Mouse (Mus musculus) MEL (cell line): ENCODE measurements around the gene Fkbp14. TPM values are rescaled to one million over a fixed set of nuclear protein-coding genes. Genes with fewer than 3 reads are reported as not detected.

Experiments
- DNase-seq: peaks from one replicate; pipeline ENCODE4 v3.0.0; 2011; ENCODE audit warnings: low read depth, low spot score
- H3K27ac ChIP-seq: 2 replicates; pipeline ENCODE4 v1.5.1; 2012; ENCODE audit warnings: low read depth, mild to moderate bottlenecking, control low read depth, low read length, moderate library complexity; ENCODE audit not compliant: control insufficient read depth
- H3K27me3 ChIP-seq, 2 experiments: fragments of 150-350 bp in 1 of 2; sonication (generic) in 1 of 2; 2 replicates each; pipeline ENCODE4 v1.6.1; 2012; ENCODE audit warnings: low read length in 2 of 2, mild to moderate bottlenecking in 2 of 2, improper control_type of control experiment in 1 of 2, moderate library complexity in 1 of 2; ENCODE audit not compliant: insufficient read depth in 2 of 2, control insufficient read depth in 1 of 2
- H3K36me3 ChIP-seq, 2 experiments: 2 replicates each; pipeline ENCODE4 v1.6.1; 2012 to 2014; ENCODE audit warnings: low read length in 2 of 2, improper control_type of control experiment in 1 of 2, inconsistent platforms in 1 of 2, mild to moderate bottlenecking in 1 of 2; ENCODE audit not compliant: insufficient read depth in 2 of 2, control insufficient read depth in 1 of 2
- H3K4me1 ChIP-seq, 2 experiments: fragments of 150-350 bp in 1 of 2; sonication (generic) in 1 of 2; 2 replicates each; pipeline ENCODE4 v1.6.1; 2012; ENCODE audit warnings: low read length in 2 of 2, improper control_type of control experiment in 1 of 2, mild to moderate bottlenecking in 1 of 2; ENCODE audit not compliant: insufficient read depth in 2 of 2, control insufficient read depth in 1 of 2
- H3K4me3 ChIP-seq, 2 experiments: fragments of 150-350 bp in 1 of 2; sonication (generic) in 1 of 2; 2 replicates each; pipeline ENCODE4 v1.5.1; 2012; ENCODE audit warnings: low read depth in 2 of 2, low read length in 2 of 2, mild to moderate bottlenecking in 2 of 2, moderate library complexity in 2 of 2, control low read depth in 1 of 2, improper control_type of control experiment in 1 of 2; ENCODE audit not compliant: control insufficient read depth in 1 of 2, insufficient read depth in 1 of 2
- H3K79me2 ChIP-seq: 2 replicates; pipeline ENCODE4 v1.6.1; 2012; ENCODE audit warnings: mild to moderate bottlenecking, low read length, moderate library complexity; ENCODE audit not compliant: control insufficient read depth, poor library complexity, insufficient read depth
- H3K9ac ChIP-seq: 2 replicates; pipeline ENCODE4 v1.6.1; 2012; ENCODE audit warnings: low read depth, mild to moderate bottlenecking, control low read depth, low read length, moderate library complexity; ENCODE audit not compliant: control insufficient read depth, poor library complexity, severe bottlenecking
- H3K9me3 ChIP-seq: fragments of 150-350 bp; sonication (generic); replicated peaks from 2 replicates; pipeline ENCODE4 v1.6.1; 2012; ENCODE audit warnings: mild to moderate bottlenecking, low read length, improper control_type of control experiment, moderate library complexity; ENCODE audit not compliant: insufficient read depth
- BHLHE40 ChIP-seq: IDR thresholded peaks from 2 replicates; pipeline ENCODE4 v1.6.1; 2012; ENCODE audit warnings: low read depth, mild to moderate bottlenecking, inconsistent platforms, low read length, improper control_type of control experiment, borderline replicate concordance
- CHD2 ChIP-seq: IDR thresholded peaks from 2 replicates; pipeline ENCODE4 v1.6.1; 2011; ENCODE audit warnings: low read length, improper control_type of control experiment
- CTCF ChIP-seq, 3 experiments: IDR thresholded peaks in 2 of 3; conservative IDR thresholded peaks in 1 of 3; 2 replicates each; pipeline ENCODE4 v1.5.1; 2011 to 2012; ENCODE audit warnings: low read length in 3 of 3, low read depth in 2 of 3, mild to moderate bottlenecking in 2 of 3, improper control_type of control experiment in 1 of 3, inconsistent platforms in 1 of 3, mixed read lengths in 1 of 3, moderate library complexity in 1 of 3; ENCODE audit not compliant: control insufficient read depth in 1 of 3, insufficient read depth in 1 of 3, poor library complexity in 1 of 3, severe bottlenecking in 1 of 3
- ELF1 ChIP-seq: IDR thresholded peaks from 2 replicates; pipeline ENCODE4 v1.6.1; 2014; ENCODE audit warnings: low read depth, mild to moderate bottlenecking, inconsistent platforms, low read length, improper control_type of control experiment, moderate library complexity
- ETS1 ChIP-seq: IDR thresholded peaks from 2 replicates; pipeline ENCODE4 v1.6.1; 2012; ENCODE audit warnings: low read depth, mild to moderate bottlenecking, inconsistent platforms, low read length, improper control_type of control experiment, moderate library complexity
- HCFC1 ChIP-seq: IDR thresholded peaks from 2 replicates; pipeline ENCODE4 v1.6.1; 2012; ENCODE audit warnings: low read depth, mild to moderate bottlenecking, inconsistent platforms, low read length, improper control_type of control experiment, moderate library complexity
- JUND ChIP-seq: IDR thresholded peaks from 2 replicates; pipeline ENCODE4 v1.6.1; 2011; ENCODE audit warnings: low read depth, mild to moderate bottlenecking, improper control_type of control experiment, low read length
- KAT2A ChIP-seq: conservative IDR thresholded peaks from 2 replicates; pipeline ENCODE4 v1.6.1; 2012; ENCODE audit warnings: low read depth, low read length, improper control_type of control experiment, inconsistent platforms
- MAX ChIP-seq: IDR thresholded peaks from 2 replicates; pipeline ENCODE4 v1.6.1; 2011; ENCODE audit warnings: low read length, improper control_type of control experiment
- MEF2A ChIP-seq: IDR thresholded peaks from 2 replicates; pipeline ENCODE4 v1.6.1; 2014; ENCODE audit warnings: low read depth, mild to moderate bottlenecking, inconsistent platforms, low read length, improper control_type of control experiment; ENCODE audit not compliant: poor library complexity, insufficient replicate concordance, severe bottlenecking; ENCODE audit errors: extremely low read depth
- MYB ChIP-seq: IDR thresholded peaks from 2 replicates; pipeline ENCODE4 v1.6.1; 2011; ENCODE audit warnings: mild to moderate bottlenecking, low read depth, low read length, improper control_type of control experiment
- MYC ChIP-seq: IDR thresholded peaks from 2 replicates; pipeline ENCODE4 v1.6.1; 2011; ENCODE audit warnings: low read depth, mild to moderate bottlenecking, low read length, improper control_type of control experiment, moderate library complexity
- NELFE ChIP-seq: IDR thresholded peaks from 2 replicates; pipeline ENCODE4 v1.6.1; 2011; ENCODE audit warnings: low read depth, low read length, improper control_type of control experiment
- POLR2A ChIP-seq, 2 experiments: IDR thresholded peaks; 2 replicates each; pipeline ENCODE4 v1.6.1; 2011 to 2012; ENCODE audit warnings: low read length in 2 of 2, mild to moderate bottlenecking in 2 of 2, control low read depth in 1 of 2, improper control_type of control experiment in 1 of 2, low read depth in 1 of 2, moderate library complexity in 1 of 2; ENCODE audit not compliant: control insufficient read depth in 1 of 2, insufficient read depth in 1 of 2, poor library complexity in 1 of 2
- POLR2AphosphoS5 ChIP-seq: IDR thresholded peaks from 2 replicates; pipeline ENCODE4 v1.6.1; 2012; ENCODE audit warnings: low read depth, borderline replicate concordance, mild to moderate bottlenecking, inconsistent platforms, low read length, moderate library complexity, mixed read lengths
- RAD21 ChIP-seq: IDR thresholded peaks from 2 replicates; pipeline ENCODE4 v1.6.1; 2011; ENCODE audit warnings: mild to moderate bottlenecking, low read depth, low read length, improper control_type of control experiment
- RCOR1 ChIP-seq: IDR thresholded peaks from 2 replicates; pipeline ENCODE4 v1.6.1; 2012; ENCODE audit warnings: low read depth, mild to moderate bottlenecking, inconsistent platforms, low read length, improper control_type of control experiment
- SMC3 ChIP-seq: IDR thresholded peaks from 2 replicates; pipeline ENCODE4 v1.6.1; 2011; ENCODE audit warnings: low read depth, low read length, improper control_type of control experiment
- TAL1 ChIP-seq: IDR thresholded peaks from 2 replicates; pipeline ENCODE4 v1.6.1; 2012; ENCODE audit warnings: mild to moderate bottlenecking, inconsistent platforms, low read length, moderate library complexity, mixed read lengths
- TBP ChIP-seq: IDR thresholded peaks from 2 replicates; pipeline ENCODE4 v1.8.0; 2011; ENCODE audit warnings: low read depth, low read length, improper control_type of control experiment
- TCF12 ChIP-seq: IDR thresholded peaks from 2 replicates; pipeline ENCODE4 v1.6.1; 2014; ENCODE audit warnings: low read depth, mild to moderate bottlenecking, inconsistent platforms, low read length, improper control_type of control experiment, moderate library complexity
- UBTF ChIP-seq: IDR thresholded peaks from 2 replicates; pipeline ENCODE4 v1.6.1; 2012; ENCODE audit warnings: low read depth, mild to moderate bottlenecking, inconsistent platforms, low read length, improper control_type of control experiment, moderate library complexity, borderline replicate concordance; ENCODE audit not compliant: insufficient read depth
- USF1 ChIP-seq: IDR thresholded peaks from 2 replicates; pipeline ENCODE4 v1.6.1; 2014; ENCODE audit warnings: low read depth, mild to moderate bottlenecking, inconsistent platforms, low read length, improper control_type of control experiment, moderate library complexity
- ZC3H11A ChIP-seq: IDR thresholded peaks from 2 replicates; pipeline ENCODE4 v1.6.1; 2012; ENCODE audit warnings: low read depth, mild to moderate bottlenecking, inconsistent platforms, low read length, improper control_type of control experiment
- ZKSCAN1 ChIP-seq: IDR thresholded peaks from 2 replicates; pipeline ENCODE4 v1.6.1; 2012; ENCODE audit warnings: low read depth, mild to moderate bottlenecking, inconsistent platforms, low read length, improper control_type of control experiment, moderate library complexity
- ZMIZ1 ChIP-seq: IDR thresholded peaks from 2 replicates; pipeline ENCODE4 v1.6.1; 2012; ENCODE audit warnings: low read depth, mild to moderate bottlenecking, inconsistent platforms, low read length, improper control_type of control experiment, moderate library complexity
- ZNF384 ChIP-seq: IDR thresholded peaks from 2 replicates; pipeline ENCODE4 v1.6.1; 2012; ENCODE audit warnings: low read depth, mild to moderate bottlenecking, inconsistent platforms, low read length, improper control_type of control experiment
- polyA plus RNA-seq, 2 experiments: library from polyadenylated mRNA; stranded (reverse) in 1 of 2; unstranded in 1 of 2; fragments of >175 nt in 1 of 2; fragments of >200 nt in 1 of 2; gene quantifications; 2 replicates each; pipeline versions ENCODE4 v1.2.1 to v1.2.4; 2012; ENCODE audit warnings: low replicate concordance in 2 of 2, low read depth in 1 of 2; ENCODE audit not compliant: insufficient read length in 2 of 2, insufficient read depth in 1 of 2, missing spikeins in 1 of 2
- total RNA-seq: library from RNA; depleted of rRNA; stranded (reverse); fragments of 300-350 nt; gene quantifications from 2 replicates; pipeline ENCODE4 v1.2.3, GENCODE M21; 2012

Fkbp14 gene
- total and polyA plus RNA-seq, 3 experiments = 1.5 to 1.8 TPM; not detected in 1

GRCm38 (mm10) chr6:54595330-54595878 is 1.7 kb downstream of the Fkbp14 start:
- peaks cover 0 to 6% of the 10 kb centered on the region in 2 experiments; a peak in 2 of 4 replicates for H3K36me3 ChIP-seq
- H3K9me3 ChIP-seq = no peaks in the 10 kb centered on the region
- H3K4me3 ChIP-seq = peak overlapping the region; percentile 64 to 70
- DNase-seq = peak; percentile 45
- H3K79me2 ChIP-seq = peaks cover 6% of the 10 kb centered on the region; the same call in 1 of the 2 replicates
- TF ChIP-seq UBTF (0 out of 2 replicates have a peak, but pooled peaks have one; percentile 39), USF1 (no peak), MYC (0 out of 2 replicates have a peak, but pooled peaks have one; percentile 3), MYB (no peak), POLR2A (IDR thresholded peaks at IDR 0.05; ENCODE audit: control insufficient read depth in 1 of 2, insufficient read depth in 1 of 2, low read depth in 1 of 2, low read length in 2 of 2, poor library complexity in 1 of 2) (peak in 1 of 2 experiments; percentile 42; a peak in 1 of 4 replicates)
- H3K27ac ChIP-seq = no peak overlapping the region
- no peaks in the 10 kb centered on the region for H3K27me3 ChIP-seq
- peak overlapping the region; percentile 85 for H3K9ac ChIP-seq
- peaks cover 0 to 8% of the 10 kb centered on the region in 2 experiments; a peak in 2 of 4 replicates for H3K4me1 ChIP-seq

GRCm38 (mm10) chr6:54594469-54595329 is 2.4 kb downstream of the Fkbp14 start, which contains the start of gene Plekha8:
TSS of gene Plekha8 (plus strand) at chr6:54595111.
- DNase-seq = peak; percentile 91
- Histone ChIP-seq H3K79me2 (peaks cover 6% of the 10 kb centered on the region; the same call in 1 of the 2 replicates), H3K9me3 (no peaks in the 10 kb centered on the region), H3K9ac (peak within 1 kb of the TSS; percentile 85), H3K27me3 (no peaks in the 10 kb centered on the region), H3K4me3 (peak within 1 kb of the TSS; percentile 70 to 87), H3K27ac (no peak within 1 kb of the TSS), H3K4me1 (peaks cover 0 to 8% of the 10 kb centered on the region in 2 experiments; a peak in 2 of 4 replicates), H3K36me3 (peaks cover 0 to 6% of the 10 kb centered on the region in 2 experiments; a peak in 2 of 4 replicates)
- TF ChIP-seq BHLHE40 (no peak), POLR2AphosphoS5 (no peak), NELFE (peak; percentile 62), RAD21 (no peak), ZC3H11A (no peak), ZMIZ1 (no peak), MAX (peak; percentile 59; the same call in 1 of the 2 replicates), TBP (0 out of 2 replicates have a peak, but pooled peaks have one; percentile 26), RCOR1 (no peak), MYC (peak; percentile 19; the same call in 1 of the 2 replicates), ZKSCAN1 (no peak), JUND (no peak), CTCF (IDR thresholded peaks at IDR 0.05 in 2 of 3, conservative IDR thresholded peaks at IDR 0.05 in 1 of 3; ENCODE audit: control insufficient read depth in 1 of 3, insufficient read depth in 1 of 3, low read depth in 2 of 3, low read length in 3 of 3, poor library complexity in 1 of 3, severe bottlenecking in 1 of 3) (peak in 2 of 3 experiments; percentile 5 to 20; a peak in 2 of 6 replicates), ELF1 (no peak), USF1 (peak; percentile 44; the same call in 1 of the 2 replicates), ETS1 (no peak; the same call in 1 of the 2 replicates), ZNF384 (peak; percentile 76), HCFC1 (peak; percentile 79), TAL1 (no peak), POLR2A (IDR thresholded peaks at IDR 0.05; ENCODE audit: control insufficient read depth in 1 of 2, insufficient read depth in 1 of 2, low read depth in 1 of 2, low read length in 2 of 2, poor library complexity in 1 of 2) (peak; percentile 65 to 84; a peak in 2 of 4 replicates), MYB (no peak), CHD2 (no peak), KAT2A (no peak), MEF2A (no peak), TCF12 (peak; percentile 47; the same call in 1 of the 2 replicates), SMC3 (no peak)
